Mouse (Mus musculus) lung, adult 2 months (tissue): ENCODE measurements at regions not wholly inside any gene's neighbourhood (a gene's known extent, or its start where the extent isn't known, plus 50 kb on each side); places are given as distances from the start of the nearest gene placed in this dataset.

Source experiments
- CTCF ChIP-seq: fragments of 200-500 bp; IDR thresholded peaks from 2 replicates; pipeline ENCODE4 v1.5.1; 2011; ENCODE audit warnings: mild to moderate bottlenecking, low read length, control low read depth; ENCODE audit not compliant: insufficient read depth
- POLR2A ChIP-seq: fragments of 200-500 bp; IDR thresholded peaks from 2 replicates; pipeline ENCODE4 v1.6.1; 2011; ENCODE audit warnings: low read depth, mild to moderate bottlenecking, control low read depth, low read length, borderline replicate concordance; ENCODE audit errors: extremely low read depth

GRCm38 (mm10) chr5:100221005-100221583 is 61.5 kb upstream of the Tmem150c start:
- TF ChIP-seq POLR2A (no peak), CTCF (no peak)
